Mouse (Mus musculus) forebrain, embryonic 11.5 days (tissue): ENCODE results near the gene 4930486L24Rik. TPM values are rescaled to one million over a fixed set of nuclear protein-coding genes. Genes with fewer than 3 reads are reported as not detected.
A peak's percentile ranks its signal among the peaks of the same experiment; 100 is the strongest.

ENCODE experiments used
- ATAC-seq: fragments of 200-750 bp; cut with Nextera tagmentation; replicated peaks from 2 replicates; pipeline ENCODE4 v1.8.0; 2017; ENCODE audit warnings: moderate TSS enrichment; ENCODE audit not compliant: low FRiP score
- DNase-seq: peaks from one replicate; pipeline ENCODE4 v3.0.0-alpha.2; 2017; ENCODE audit warnings: low spot score
- H3K27ac ChIP-seq: fragments of 300-500 bp; sonication (generic); 2 replicates; pipeline ENCODE4 v1.5.1; 2014; ENCODE audit warnings: low read depth, low read length
- H3K27me3 ChIP-seq: fragments of 300-500 bp; sonication (generic); 2 replicates; pipeline ENCODE4 v1.6.1; 2014; ENCODE audit warnings: mild to moderate bottlenecking, low read length, mixed read lengths; ENCODE audit not compliant: control insufficient read depth, insufficient read depth
- H3K36me3 ChIP-seq: fragments of 300-500 bp; sonication (generic); 2 replicates; pipeline ENCODE4 v1.6.1; 2014; ENCODE audit warnings: mild to moderate bottlenecking, low read length, moderate library complexity, mixed read lengths; ENCODE audit not compliant: control insufficient read depth, insufficient read depth
- H3K4me1 ChIP-seq: fragments of 300-500 bp; sonication (generic); replicated peaks from 2 replicates; pipeline ENCODE4 v1.6.1; 2014; ENCODE audit warnings: low read length, mixed read lengths; ENCODE audit not compliant: control insufficient read depth, insufficient read depth
- H3K4me2 ChIP-seq: fragments of 300-500 bp; sonication (generic); 2 replicates; pipeline ENCODE4 v1.6.1; 2014; ENCODE audit warnings: low read depth, mild to moderate bottlenecking, low read length, moderate library complexity, mixed read lengths; ENCODE audit not compliant: severe bottlenecking
- H3K4me3 ChIP-seq: fragments of 300-500 bp; sonication (generic); 2 replicates; pipeline ENCODE4 v1.5.1; 2014; ENCODE audit warnings: low read depth, low read length
- H3K9ac ChIP-seq: fragments of 300-500 bp; sonication (generic); 2 replicates; pipeline ENCODE4 v1.6.1; 2014; ENCODE audit warnings: low read length
- H3K9me3 ChIP-seq: fragments of 300-500 bp; sonication (generic); 2 replicates; pipeline ENCODE4 v1.6.1; 2016; ENCODE audit warnings: low read length, mixed read lengths; ENCODE audit not compliant: control insufficient read depth
- WGBS: fragments of 180-500 bp; shearing (Covaris S2); extraction: QIAGEN DNeasy Blood & Tissue Kit; methylation state at CpG from one replicate; pipeline ENCODE4 v1.1.7; 2014; 5-methylcytosine and 5-hydroxymethylcytosine counted together
- polyA plus RNA-seq: library from polyadenylated mRNA; unstranded; fragments of >200 nt; fragmentation: Nextera tagmentation; extraction: Ambion mirVana; gene quantifications from 2 replicates; pipeline ENCODE4 v1.2.1, GENCODE M21; 2014

The 4930486L24Rik gene
- polyA plus RNA-seq, 1 experiment from 2014 or later, result not detected

DNA sequence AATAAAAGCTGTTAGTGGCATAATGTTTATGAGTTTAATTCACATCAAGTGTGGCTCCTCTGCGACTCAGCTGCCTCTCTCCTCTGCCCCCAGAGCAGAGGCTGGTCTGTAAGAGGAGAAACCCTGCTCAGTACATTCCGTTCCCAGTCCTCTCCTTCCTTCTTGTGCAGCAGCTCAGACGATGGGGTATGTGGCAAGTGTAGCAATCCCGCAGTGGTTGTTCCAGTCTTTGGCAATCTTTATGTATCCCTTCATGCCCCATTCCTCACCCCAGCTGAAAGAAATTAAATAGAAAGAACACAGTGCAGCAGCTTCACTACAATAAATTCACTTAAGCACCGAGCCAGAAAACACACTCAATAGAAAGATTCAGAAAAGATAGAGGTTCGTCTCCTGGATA is 21.6 kb downstream of the 4930486L24Rik start:
- no peaks in the 10 kb centered on the region for H3K27me3 ChIP-seq
- H3K9ac ChIP-seq, result no peak overlapping the region
- DNase-seq (no peak), ATAC-seq (no peak)
- H3K4me2 ChIP-seq, result no peak overlapping the region
- no peaks in the 10 kb centered on the region for H3K9me3 ChIP-seq
- H3K36me3 ChIP-seq, result no peaks in the 10 kb centered on the region
- H3K27ac ChIP-seq, result no peak overlapping the region
- H3K4me3 ChIP-seq, result no peak overlapping the region
- 84% methylated on average over 6 of the region's 6 CpGs for WGBS
- no peaks in the 10 kb centered on the region for H3K4me1 ChIP-seq

GRCm38 (mm10) chr13:60839353-60839902 is 24.8 kb downstream of the 4930486L24Rik start:
- Histone ChIP-seq H3K4me2 (no peak overlapping the region), H3K27ac (no peak overlapping the region), H3K9me3 (no peaks in the 10 kb centered on the region), H3K9ac (no peak overlapping the region), H3K4me1 (no peaks in the 10 kb centered on the region), H3K4me3 (no peak overlapping the region), H3K27me3 (no peaks in the 10 kb centered on the region), H3K36me3 (no peaks in the 10 kb centered on the region)
- DNase-seq (no peak), ATAC-seq (no peak)
- WGBS, result 87% methylated on average over 2 of the region's 2 CpGs

DNA sequence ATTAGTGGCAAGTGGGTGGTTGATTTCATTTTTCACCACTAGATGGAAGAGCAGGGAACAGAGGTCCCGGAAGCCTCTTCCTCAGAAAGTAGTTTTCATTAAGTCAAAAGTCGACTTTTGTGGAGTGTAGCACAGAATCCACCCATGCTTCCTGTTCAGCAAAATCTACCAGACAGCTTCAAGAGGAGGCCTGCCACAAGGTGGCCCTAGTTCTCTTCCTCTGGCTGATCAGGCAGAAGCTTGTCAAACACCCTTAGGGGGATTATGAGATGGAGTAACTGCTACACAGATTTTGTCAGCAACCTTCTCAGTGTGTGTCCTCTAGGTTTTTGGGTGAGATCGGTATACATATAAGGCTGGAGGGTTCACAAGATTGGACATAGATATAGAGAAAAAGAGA is 38.2 kb downstream of the 4930486L24Rik start:
- Histone ChIP-seq H3K4me2 (no peak overlapping the region), H3K36me3 (no peaks in the 10 kb centered on the region), H3K4me1 (no peaks in the 10 kb centered on the region), H3K4me3 (no peak overlapping the region), H3K27ac (no peak overlapping the region), H3K9me3 (no peaks in the 10 kb centered on the region), H3K27me3 (no peaks in the 10 kb centered on the region), H3K9ac (no peak overlapping the region)
- 72% methylated on average over 3 of the region's 3 CpGs for WGBS
- no peak for DNase-seq
- no peak for ATAC-seq

DNA sequence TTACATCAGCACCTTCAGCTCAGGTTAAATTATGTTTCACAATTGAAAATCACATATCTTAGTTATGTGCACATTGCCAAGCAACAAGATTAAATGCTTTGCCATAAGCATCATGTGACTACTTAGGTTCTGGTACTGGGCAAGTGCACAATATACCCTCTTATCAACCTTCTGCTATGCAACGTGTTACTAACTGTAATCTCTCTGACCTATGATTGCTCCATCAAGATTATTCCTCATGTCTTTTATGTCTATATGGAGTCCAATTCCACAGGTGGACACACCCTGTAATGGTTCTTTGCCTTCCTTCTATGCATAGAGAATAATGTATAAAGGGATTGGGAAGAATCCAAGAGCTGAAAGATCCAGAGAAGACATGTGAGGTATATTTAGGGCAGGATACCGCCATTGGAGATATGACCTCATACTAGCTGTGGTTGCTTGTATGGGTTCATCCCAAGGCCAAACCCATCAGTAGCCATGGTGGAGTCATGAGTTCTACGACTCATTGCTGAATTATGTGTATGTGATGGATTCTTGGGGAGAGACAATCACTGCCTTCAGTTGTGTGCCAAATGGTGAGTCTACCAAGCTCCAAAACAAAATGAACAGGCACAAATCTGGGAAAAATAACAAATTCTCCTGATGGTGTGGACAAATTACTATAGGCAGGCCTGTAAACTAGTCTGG is 43.6 kb downstream of the 4930486L24Rik start:
- no peaks in the 10 kb centered on the region for H3K27me3 ChIP-seq
- 70% methylated on average over 3 of the region's 3 CpGs for WGBS
- no peak overlapping the region for H3K9ac ChIP-seq
- DNase-seq (no peak), ATAC-seq (no peak)
- H3K27ac ChIP-seq, result no peak overlapping the region
- H3K4me3 ChIP-seq, result no peak overlapping the region
- no peaks in the 10 kb centered on the region for H3K36me3 ChIP-seq
- H3K9me3 ChIP-seq, result no peaks in the 10 kb centered on the region
- no peaks in the 10 kb centered on the region for H3K4me1 ChIP-seq
- no peak overlapping the region for H3K4me2 ChIP-seq

GRCm38 (mm10) chr13:60819469-60819868 is 44.8 kb downstream of the 4930486L24Rik start:
- H3K9me3 ChIP-seq, result no peaks in the 10 kb centered on the region
- H3K27ac ChIP-seq, result no peak overlapping the region
- no peak overlapping the region for H3K4me2 ChIP-seq
- H3K27me3 ChIP-seq, result no peaks in the 10 kb centered on the region
- H3K4me3 ChIP-seq, result no peak overlapping the region
- peak; percentile 60 for DNase-seq
- no peak for ATAC-seq
- no peaks in the 10 kb centered on the region for H3K36me3 ChIP-seq
- H3K4me1 ChIP-seq, result no peaks in the 10 kb centered on the region
- 13% methylated on average over 7 of the region's 7 CpGs for WGBS
- H3K9ac ChIP-seq, result no peak overlapping the region

DNA sequence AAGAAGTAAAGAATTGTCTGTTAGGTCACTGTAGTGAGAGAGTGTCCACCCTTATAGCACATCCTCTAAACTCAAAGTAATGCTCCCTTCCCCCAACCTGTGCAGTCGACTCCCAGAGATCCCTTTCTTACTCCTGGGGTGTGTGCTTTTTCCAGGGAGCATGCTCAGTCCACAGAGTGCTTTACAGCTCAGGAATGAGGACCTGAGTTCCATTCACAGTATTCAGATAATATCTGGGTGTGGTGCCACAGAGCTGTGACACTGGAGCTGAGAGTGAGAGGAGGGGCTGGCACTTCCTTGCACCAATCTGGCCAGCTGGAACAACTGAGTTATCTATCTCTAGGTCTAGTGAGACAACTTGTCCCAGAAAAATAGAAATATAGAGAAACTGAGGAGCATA is 50.6 kb downstream of the 4930486L24Rik start:
- Histone ChIP-seq H3K27me3 (no peaks in the 10 kb centered on the region), H3K36me3 (no peaks in the 10 kb centered on the region), H3K27ac (no peak overlapping the region), H3K9me3 (no peaks in the 10 kb centered on the region), H3K4me1 (no peaks in the 10 kb centered on the region), H3K4me2 (no peak overlapping the region), H3K4me3 (no peak overlapping the region), H3K9ac (no peak overlapping the region)
- 78% methylated on average over 1 of the region's 1 CpGs for WGBS
- DNase-seq (no peak), ATAC-seq (no peak)

DNA sequence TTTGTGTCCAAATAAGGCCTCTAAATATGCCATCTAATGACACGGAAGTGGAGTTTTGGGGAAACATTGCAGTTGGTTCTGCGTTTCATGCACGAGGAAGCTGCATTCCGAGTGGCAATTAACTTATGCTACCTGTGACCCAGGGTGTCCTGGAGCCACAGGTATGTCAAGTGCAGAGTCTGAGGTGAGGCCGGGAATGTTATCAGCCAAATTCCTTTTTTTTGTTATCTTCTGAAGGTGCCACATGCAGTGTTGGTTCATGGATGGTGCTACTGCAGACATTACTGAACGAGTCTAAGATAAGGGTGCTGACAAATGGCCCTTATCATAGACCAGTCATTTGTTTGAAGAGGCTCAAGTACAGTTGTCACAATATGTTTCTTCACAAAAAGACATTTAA is 51.5 kb downstream of the 4930486L24Rik start:
- Histone ChIP-seq H3K4me2 (no peak overlapping the region), H3K27me3 (no peaks in the 10 kb centered on the region), H3K4me3 (no peak overlapping the region), H3K9ac (no peak overlapping the region), H3K27ac (no peak overlapping the region), H3K4me1 (no peaks in the 10 kb centered on the region), H3K36me3 (no peaks in the 10 kb centered on the region), H3K9me3 (no peaks in the 10 kb centered on the region)
- 89% methylated on average over 6 of the region's 6 CpGs for WGBS
- no peak for DNase-seq
- no peak for ATAC-seq

- Histone ChIP-seq H3K27me3 (no peaks in the 10 kb centered on the region), H3K4me3 (no peak overlapping the region), H3K4me1 (no peaks in the 10 kb centered on the region), H3K27ac (no peak overlapping the region), H3K9me3 (no peaks in the 10 kb centered on the region), H3K4me2 (no peak overlapping the region), H3K36me3 (no peaks in the 10 kb centered on the region), H3K9ac (no peak overlapping the region)
- WGBS, result 79% methylated on average over 2 of the region's 2 CpGs
- no peak for DNase-seq
- ATAC-seq, result no peak
Observed at GRCm38 (mm10) chr13:60809690-60810089, 54.6 kb downstream of the 4930486L24Rik start.

GRCm38 (mm10) chr13:60802749-60803148 is 61.5 kb downstream of the 4930486L24Rik start, which contains the start of gene Ctsll3:
Ctsll3 (minus strand) TSS chr13:60802849.
- no peak within 1 kb of the TSS for H3K27ac ChIP-seq
- 77% methylated on average over 1 of the region's 1 CpGs for WGBS

More at GRCm38 (mm10) chr13:60802749-60803148, 61.5 kb downstream of the 4930486L24Rik start, which contains the start of gene Ctsll3:
- H3K4me3 ChIP-seq, result no peak within 1 kb of the TSS
- ATAC-seq (no peak), DNase-seq (no peak)
- H3K36me3 ChIP-seq, result no peaks in the 10 kb centered on the region
- no peak within 1 kb of the TSS for H3K4me2 ChIP-seq
- no peaks in the 10 kb centered on the region for H3K4me1 ChIP-seq
- H3K27me3 ChIP-seq, result no peaks in the 10 kb centered on the region
- no peak within 1 kb of the TSS for H3K9ac ChIP-seq
- H3K9me3 ChIP-seq, result no peaks in the 10 kb centered on the region
